Mouse (Mus musculus): ENCODE data around the gene Slc5a6.

DNA sequence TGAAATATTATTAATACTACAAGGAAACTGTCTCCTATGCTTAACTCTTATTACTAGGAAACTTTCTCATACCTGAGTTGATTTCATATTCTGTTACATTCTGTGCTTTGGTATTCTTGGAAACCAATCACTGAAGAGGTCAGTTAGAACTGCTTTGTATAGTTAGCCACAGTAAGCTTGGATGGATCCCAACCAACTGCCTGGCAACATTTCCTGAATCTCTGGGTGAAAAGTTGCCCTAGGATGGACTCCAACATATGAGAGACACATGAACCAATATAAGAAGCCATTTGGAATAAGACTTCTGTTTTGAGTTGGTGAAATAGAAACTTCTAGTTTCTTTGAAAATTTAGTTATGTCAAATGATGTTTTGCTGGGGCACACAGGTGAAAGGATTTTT is 24.1 kb downstream of the Slc5a6 start:
- no peak for TF ChIP-seq CTCF (conservative IDR thresholded peaks at IDR 0.05 in 1 of 2, IDR thresholded peaks at IDR 0.05 in 1 of 2; ENCODE audit: low read depth in 2 of 2, low read length in 2 of 2)
- TF ChIP-seq ZNF384 (IDR thresholded peaks at IDR 0.05; ENCODE audit: low read depth, low read length): no peak
- TF ChIP-seq MYC (IDR thresholded peaks at IDR 0.05; ENCODE audit: low read depth, low read length): no peak

Data from CH12.LX (cell line).